Mouse (Mus musculus): Measurements from ENCODE around the gene Mecom. TPM values are rescaled to one million over a fixed set of nuclear protein-coding genes. Genes with fewer than 3 reads are reported as not detected.
A peak's percentile ranks its signal among the peaks of the same experiment; 100 is the strongest.

The Mecom gene
- polyA plus RNA-seq, 1 experiment from 2014 or later: 13.0 TPM

DNA sequence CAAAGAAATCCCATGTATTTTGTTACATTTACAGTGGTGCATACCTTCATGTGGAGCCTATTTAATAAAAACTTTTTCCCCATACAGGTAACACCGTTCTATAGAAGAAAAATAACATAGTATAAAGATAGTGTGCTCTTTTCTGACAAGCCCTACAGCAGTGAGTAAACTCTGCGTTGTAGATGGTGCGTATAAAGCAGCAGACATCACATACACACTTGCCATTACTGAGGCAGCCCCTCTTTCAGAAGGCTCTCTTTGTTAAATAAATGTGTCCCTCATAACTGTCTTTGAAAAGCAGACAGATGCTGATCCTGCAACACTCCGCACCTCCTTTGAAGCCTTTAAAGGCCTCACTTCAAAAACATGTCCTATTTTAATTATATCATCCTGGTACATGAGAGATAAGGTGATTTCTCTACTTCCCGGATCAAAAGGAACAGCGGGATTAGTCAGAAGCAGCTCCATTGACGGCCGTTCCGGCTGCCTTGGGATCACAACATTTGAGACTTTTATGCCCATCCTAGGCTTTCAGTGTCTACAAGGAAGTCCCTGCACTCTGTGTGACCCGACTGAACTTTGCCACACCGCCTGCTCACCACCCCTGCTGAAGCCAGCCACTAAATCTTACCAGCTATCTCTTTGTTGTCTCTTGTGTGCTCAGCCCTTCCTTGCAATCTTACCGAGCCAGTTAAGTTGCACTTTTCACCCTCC is 355.4 kb downstream of the Mecom start:
- no peaks in the 10 kb centered on the region for H3K27me3 ChIP-seq (replicated peaks; ENCODE audit: control insufficient read depth, insufficient read depth, low read length)
- no peak overlapping the region for H3K4me3 ChIP-seq (ENCODE audit: low read depth, low read length)
- no peaks in the 10 kb centered on the region for H3K9me3 ChIP-seq (ENCODE audit: control insufficient read depth, low read length)
- no peaks in the 10 kb centered on the region for H3K36me3 ChIP-seq (ENCODE audit: control insufficient read depth, insufficient read depth, low read length)
- H3K27ac ChIP-seq (replicated peaks; ENCODE audit: low read depth, low read length): no peak overlapping the region
- H3K4me1 ChIP-seq (ENCODE audit: control insufficient read depth, insufficient read depth, low read length): peaks cover 6% of the 10 kb centered on the region; the same call in 1 of the 2 replicates
- no peak for ATAC-seq (ENCODE audit: low read depth)
- 52% methylated on average over 12 of the region's 12 CpGs for WGBS
- H3K9ac ChIP-seq (ENCODE audit: low read depth, low read length): no peak overlapping the region
- no peak for DNase-seq (ENCODE audit: low spot score)
- no peak overlapping the region for H3K4me2 ChIP-seq (ENCODE audit: low read depth, low read length)

DNA sequence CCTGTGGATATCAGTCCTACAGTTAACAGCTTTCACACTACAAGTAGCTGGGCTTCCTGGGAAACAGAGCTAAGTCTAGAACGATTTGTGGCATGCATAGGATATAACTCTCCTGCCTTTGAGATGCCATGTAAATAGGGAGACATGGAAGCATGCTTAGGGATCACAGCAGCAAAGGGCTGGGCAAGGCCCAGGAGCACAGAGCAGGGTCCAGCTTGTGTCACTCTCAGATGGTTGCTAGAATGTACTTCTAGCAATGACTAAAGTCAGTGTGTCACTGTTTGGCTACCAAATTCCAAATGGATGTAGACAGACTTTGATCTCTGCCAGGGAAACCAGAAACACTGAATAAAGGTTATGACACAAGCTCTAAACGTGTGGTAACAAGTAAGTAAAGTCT is 358.5 kb downstream of the Mecom start:
- no peak for ATAC-seq (ENCODE audit: low read depth)
- Histone ChIP-seq H3K27me3 (replicated peaks; ENCODE audit: control insufficient read depth, insufficient read depth, low read length) (no peaks in the 10 kb centered on the region), H3K9me3 (ENCODE audit: control insufficient read depth, low read length) (no peaks in the 10 kb centered on the region), H3K4me1 (ENCODE audit: control insufficient read depth, insufficient read depth, low read length) (peaks cover 6% of the 10 kb centered on the region; the same call in 1 of the 2 replicates), H3K4me3 (ENCODE audit: low read depth, low read length) (no peak overlapping the region), H3K36me3 (ENCODE audit: control insufficient read depth, insufficient read depth, low read length) (no peaks in the 10 kb centered on the region), H3K4me2 (ENCODE audit: low read depth, low read length) (no peak overlapping the region), H3K27ac (replicated peaks; ENCODE audit: low read depth, low read length) (no peak overlapping the region), H3K9ac (ENCODE audit: low read depth, low read length) (no peak overlapping the region)
- WGBS: 78% methylated on average over 2 of the region's 2 CpGs
- no peak for DNase-seq (ENCODE audit: low spot score)

DNA sequence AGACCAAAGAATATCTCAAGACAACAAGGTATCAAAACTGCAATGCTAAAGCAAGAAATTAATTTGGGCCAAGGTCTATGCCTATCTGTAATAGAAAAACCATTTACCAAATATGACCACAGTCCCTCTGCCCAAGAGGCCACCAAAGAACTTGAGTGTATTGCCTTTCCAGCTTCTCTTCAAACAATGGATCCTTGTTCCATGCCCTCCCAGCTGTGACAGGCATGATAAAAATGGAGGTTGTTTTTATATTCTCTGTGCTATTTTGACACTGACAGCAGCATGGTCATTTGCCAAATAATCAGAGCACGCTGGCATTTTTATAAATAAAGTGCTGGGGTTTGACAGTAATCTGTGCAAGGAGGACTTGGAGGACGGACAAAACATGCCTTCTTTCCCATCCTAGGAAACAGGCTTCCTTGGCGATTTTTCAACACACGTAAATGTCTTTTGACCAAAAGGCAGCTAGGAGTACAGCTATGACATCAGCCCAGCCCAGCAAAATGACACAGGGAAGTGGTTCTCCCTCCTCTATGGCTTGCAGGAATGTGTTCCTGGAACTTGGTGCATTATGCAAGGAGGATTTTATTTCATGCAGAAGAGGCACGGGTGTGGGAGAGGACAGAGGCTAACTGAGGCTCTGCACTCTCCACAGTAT is 359.9 kb downstream of the Mecom start:
- no peak for ATAC-seq (ENCODE audit: low read depth)
- no peaks in the 10 kb centered on the region for H3K27me3 ChIP-seq (replicated peaks; ENCODE audit: control insufficient read depth, insufficient read depth, low read length)

DNA sequence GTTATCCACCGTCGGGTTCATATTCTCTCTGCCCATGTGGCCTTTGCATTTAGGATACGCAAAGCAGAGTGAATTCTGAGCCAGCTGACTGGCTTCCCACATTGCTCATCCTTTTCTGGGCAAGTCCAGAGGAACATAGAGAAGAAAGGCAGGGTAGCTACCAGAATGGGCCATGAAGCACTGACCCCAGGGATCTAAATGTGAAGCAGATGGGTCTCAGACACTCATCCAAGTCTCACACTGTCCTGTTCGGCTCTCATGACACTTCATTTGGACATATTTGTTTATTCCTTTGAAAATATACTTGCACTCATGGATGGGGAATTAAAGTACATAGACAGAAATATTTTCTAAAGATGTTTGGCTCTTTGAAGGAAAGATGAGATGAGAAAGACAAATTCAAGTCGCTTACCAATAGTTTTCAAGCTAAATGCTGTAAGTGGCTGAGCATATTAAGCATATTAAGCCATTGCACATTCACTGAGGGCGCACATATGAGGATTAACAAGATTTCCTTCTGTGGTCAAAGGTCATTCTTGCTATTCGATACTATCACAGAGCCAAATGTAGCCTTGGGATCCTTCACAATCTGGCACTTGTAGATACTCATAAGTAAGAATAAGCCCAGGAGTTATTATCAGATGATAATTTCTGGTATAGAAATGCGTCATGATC is 365.9 kb downstream of the Mecom start:
- no peaks in the 10 kb centered on the region for H3K36me3 ChIP-seq (ENCODE audit: control insufficient read depth, insufficient read depth, low read length)
- no peak overlapping the region for H3K27ac ChIP-seq (replicated peaks; ENCODE audit: low read depth, low read length)
- DNase-seq (ENCODE audit: low spot score) (no peak), ATAC-seq (ENCODE audit: low read depth) (no peak)
- no peaks in the 10 kb centered on the region for H3K9me3 ChIP-seq (ENCODE audit: control insufficient read depth, low read length)
- no peak overlapping the region for H3K4me2 ChIP-seq (ENCODE audit: low read depth, low read length)
- no peak overlapping the region for H3K9ac ChIP-seq (ENCODE audit: low read depth, low read length)
- H3K4me3 ChIP-seq (ENCODE audit: low read depth, low read length): no peak overlapping the region
- WGBS: 75% methylated on average over 8 of the region's 8 CpGs
- no peaks in the 10 kb centered on the region for H3K27me3 ChIP-seq (replicated peaks; ENCODE audit: control insufficient read depth, insufficient read depth, low read length)
- H3K4me1 ChIP-seq (ENCODE audit: control insufficient read depth, insufficient read depth, low read length): no peaks in the 10 kb centered on the region

More for the DNA sequence above, 359.9 kb downstream of the Mecom start:
- DNase-seq (ENCODE audit: low spot score): peak; percentile 41
- Histone ChIP-seq H3K4me2 (ENCODE audit: low read depth, low read length) (no peak overlapping the region), H3K9me3 (ENCODE audit: control insufficient read depth, low read length) (no peaks in the 10 kb centered on the region), H3K36me3 (ENCODE audit: control insufficient read depth, insufficient read depth, low read length) (no peaks in the 10 kb centered on the region), H3K4me1 (ENCODE audit: control insufficient read depth, insufficient read depth, low read length) (peaks cover 6% of the 10 kb centered on the region; the same call in 1 of the 2 replicates), H3K27ac (replicated peaks; ENCODE audit: low read depth, low read length) (no peak overlapping the region), H3K4me3 (ENCODE audit: low read depth, low read length) (no peak overlapping the region), H3K9ac (ENCODE audit: low read depth, low read length) (no peak overlapping the region)
- 50% methylated on average over 5 of the region's 5 CpGs for WGBS

DNA sequence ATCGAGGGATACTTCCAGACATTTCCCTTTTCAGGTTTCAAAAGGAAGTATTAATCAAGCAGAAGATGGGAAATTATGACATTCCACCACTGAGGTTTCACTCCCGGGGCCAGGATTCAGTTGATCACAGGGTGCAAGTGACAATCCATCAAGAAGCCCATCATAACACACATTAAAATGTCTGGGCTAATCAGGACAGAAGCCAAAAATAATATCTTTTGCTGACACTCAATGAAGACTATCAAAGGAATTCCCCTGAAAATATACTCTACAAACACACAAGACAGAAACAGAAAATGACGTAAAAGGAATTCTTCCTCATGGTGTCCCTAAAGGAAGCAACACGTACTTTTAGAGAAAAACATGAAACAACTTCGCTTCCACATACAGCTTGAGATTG is 371.2 kb downstream of the Mecom start:
- Histone ChIP-seq H3K4me3 (ENCODE audit: low read depth, low read length) (no peak overlapping the region), H3K4me1 (ENCODE audit: control insufficient read depth, insufficient read depth, low read length) (no peaks in the 10 kb centered on the region), H3K27me3 (replicated peaks; ENCODE audit: control insufficient read depth, insufficient read depth, low read length) (no peaks in the 10 kb centered on the region), H3K27ac (replicated peaks; ENCODE audit: low read depth, low read length) (no peak overlapping the region), H3K9me3 (ENCODE audit: control insufficient read depth, low read length) (peaks cover 8% of the 10 kb centered on the region), H3K36me3 (ENCODE audit: control insufficient read depth, insufficient read depth, low read length) (no peaks in the 10 kb centered on the region), H3K9ac (ENCODE audit: low read depth, low read length) (no peak overlapping the region), H3K4me2 (ENCODE audit: low read depth, low read length) (no peak overlapping the region)
- DNase-seq (ENCODE audit: low spot score) (no peak), ATAC-seq (ENCODE audit: low read depth) (no peak)
- 78% methylated on average over 5 of the region's 5 CpGs for WGBS

DNA sequence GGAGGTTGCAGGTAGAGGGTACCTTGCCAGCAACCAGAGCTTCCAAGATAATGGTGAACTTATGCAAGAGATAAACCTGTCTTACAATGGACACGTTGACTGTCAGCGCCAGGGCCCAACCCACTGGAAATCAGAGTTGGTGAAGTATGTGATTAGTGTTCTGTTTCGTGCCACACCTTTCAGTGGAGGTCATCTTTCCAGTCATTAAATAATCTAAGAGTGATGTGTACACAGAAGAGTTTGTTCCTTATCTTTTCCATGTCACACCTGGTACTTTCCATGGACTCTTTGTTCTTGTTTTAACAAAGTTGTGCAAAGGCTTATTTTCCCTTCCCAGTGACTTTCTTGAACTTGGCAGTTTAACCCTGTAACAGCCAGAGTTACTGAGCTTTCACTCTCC is 374.0 kb downstream of the Mecom start:
- Histone ChIP-seq H3K27me3 (replicated peaks; ENCODE audit: control insufficient read depth, insufficient read depth, low read length) (no peaks in the 10 kb centered on the region), H3K9me3 (ENCODE audit: control insufficient read depth, low read length) (peaks cover 8% of the 10 kb centered on the region), H3K9ac (ENCODE audit: low read depth, low read length) (no peak overlapping the region), H3K27ac (replicated peaks; ENCODE audit: low read depth, low read length) (no peak overlapping the region), H3K4me2 (ENCODE audit: low read depth, low read length) (no peak overlapping the region), H3K4me3 (ENCODE audit: low read depth, low read length) (no peak overlapping the region), H3K36me3 (ENCODE audit: control insufficient read depth, insufficient read depth, low read length) (no peaks in the 10 kb centered on the region), H3K4me1 (ENCODE audit: control insufficient read depth, insufficient read depth, low read length) (no peaks in the 10 kb centered on the region)
- WGBS: 76% methylated on average over 3 of the region's 3 CpGs
- DNase-seq (ENCODE audit: low spot score): no peak
- ATAC-seq (ENCODE audit: low read depth): no peak

DNA sequence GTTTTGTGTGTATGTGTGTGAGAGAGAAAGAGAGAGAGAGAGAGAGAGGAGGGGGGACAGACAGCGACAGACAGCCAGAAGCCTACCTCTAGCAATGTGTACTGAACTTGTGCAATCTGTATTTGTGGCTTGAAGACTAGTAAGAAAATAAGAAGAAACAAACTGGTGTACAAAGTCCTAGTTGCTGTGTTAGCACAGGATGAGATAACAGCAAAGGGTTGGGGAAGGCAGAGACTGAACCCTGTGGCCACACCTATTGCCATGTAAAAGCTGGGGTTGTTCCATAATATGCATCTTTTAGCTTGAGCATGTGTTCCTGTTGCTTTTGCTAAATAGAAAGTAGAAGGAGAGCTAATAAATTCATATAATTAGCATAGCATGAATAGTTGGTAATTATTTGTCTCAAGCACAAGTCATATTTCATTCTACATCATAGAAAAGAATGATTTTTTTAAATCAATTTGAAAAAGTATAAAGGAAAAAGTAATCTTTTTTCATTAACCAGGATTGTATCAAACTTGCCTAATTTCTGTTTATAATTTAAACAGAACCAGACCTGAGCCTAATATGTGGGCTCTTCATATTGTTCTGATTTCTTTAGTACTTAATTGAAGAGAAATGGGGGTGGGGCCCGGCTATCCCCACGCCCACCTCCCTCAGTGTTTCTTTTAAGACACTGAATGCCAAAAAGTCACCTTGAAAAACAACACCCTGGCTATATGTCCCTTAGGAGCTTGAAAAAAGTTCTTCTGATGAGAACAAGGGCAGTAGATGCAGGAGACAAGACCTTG is 379.2 kb downstream of the Mecom start:
- Histone ChIP-seq H3K9ac (ENCODE audit: low read depth, low read length) (no peak overlapping the region), H3K9me3 (ENCODE audit: control insufficient read depth, low read length) (no peaks in the 10 kb centered on the region), H3K36me3 (ENCODE audit: control insufficient read depth, insufficient read depth, low read length) (no peaks in the 10 kb centered on the region), H3K4me3 (ENCODE audit: low read depth, low read length) (no peak overlapping the region), H3K27ac (replicated peaks; ENCODE audit: low read depth, low read length) (no peak overlapping the region), H3K4me1 (ENCODE audit: control insufficient read depth, insufficient read depth, low read length) (no peaks in the 10 kb centered on the region), H3K4me2 (ENCODE audit: low read depth, low read length) (no peak overlapping the region), H3K27me3 (replicated peaks; ENCODE audit: control insufficient read depth, insufficient read depth, low read length) (no peaks in the 10 kb centered on the region)
- no peak for ATAC-seq (ENCODE audit: low read depth)
- DNase-seq (ENCODE audit: low spot score): no peak
- 82% methylated on average over 3 of the region's 3 CpGs for WGBS

DNA sequence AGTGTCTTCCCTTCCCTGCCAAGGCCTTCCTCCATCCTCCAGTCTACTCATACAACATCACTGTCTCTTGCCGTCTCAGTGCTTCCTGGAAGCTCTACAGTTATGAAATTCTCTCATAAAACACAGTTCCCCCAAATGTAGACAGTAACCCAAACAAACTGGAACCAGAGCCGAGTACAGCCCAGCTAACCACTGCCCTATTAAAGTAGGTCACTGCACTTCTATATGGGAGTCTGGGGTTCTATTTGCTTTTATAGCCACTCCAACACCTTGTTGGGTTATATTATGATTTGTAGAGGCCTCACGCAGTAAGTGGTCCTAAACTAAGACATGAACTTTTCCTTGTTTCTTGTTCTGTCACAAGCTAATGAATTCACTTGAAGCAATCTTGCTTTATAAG is 380.8 kb downstream of the Mecom start:
- no peaks in the 10 kb centered on the region for H3K4me1 ChIP-seq (ENCODE audit: control insufficient read depth, insufficient read depth, low read length)

More for the DNA sequence above, 380.8 kb downstream of the Mecom start:
- no peak overlapping the region for H3K27ac ChIP-seq (replicated peaks; ENCODE audit: low read depth, low read length)
- H3K9ac ChIP-seq (ENCODE audit: low read depth, low read length): no peak overlapping the region
- 82% methylated on average over 3 of the region's 3 CpGs for WGBS
- DNase-seq (ENCODE audit: low spot score) (no peak), ATAC-seq (ENCODE audit: low read depth) (no peak)
- H3K27me3 ChIP-seq (replicated peaks; ENCODE audit: control insufficient read depth, insufficient read depth, low read length): no peaks in the 10 kb centered on the region
- no peak overlapping the region for H3K4me2 ChIP-seq (ENCODE audit: low read depth, low read length)
- H3K4me3 ChIP-seq (ENCODE audit: low read depth, low read length): no peak overlapping the region
- no peaks in the 10 kb centered on the region for H3K9me3 ChIP-seq (ENCODE audit: control insufficient read depth, low read length)
- H3K36me3 ChIP-seq (ENCODE audit: control insufficient read depth, insufficient read depth, low read length): no peaks in the 10 kb centered on the region

All from embryonic facial prominence, embryonic 14.5 days (tissue).